Mouse (Mus musculus): ENCODE results near the gene Slc7a8.

The Slc7a8 gene

GRCm38 (mm10) chr14:54781610-54782365 is at the start of gene Slc7a8:
Slc7a8 (minus strand) TSS chr14:54781946.
- in situ Hi-C loops (cut with MboI; ENCODE audit: unreplicated experiment in 2 of 2), result loop anchor here in 1 of 2 experiments (5.0 kb wide), 1 partner anchor 64 kb away; no protein-coding TSS in a partner anchor

GRCm38 (mm10) chr14:54823716-54824115 is 42.0 kb upstream of the Slc7a8 start:
- in situ Hi-C loops (cut with MboI; ENCODE audit: unreplicated experiment in 2 of 2), result no loop called here

- in situ Hi-C loops (cut with MboI; ENCODE audit: unreplicated experiment in 2 of 2), result no loop called here
Observed at GRCm38 (mm10) chr14:54822301-54822700, 40.6 kb upstream of the Slc7a8 start.

GRCm38 (mm10) chr14:54817791-54818190 is 36.0 kb upstream of the Slc7a8 start:
- in situ Hi-C loops (cut with MboI; ENCODE audit: unreplicated experiment in 2 of 2), result no loop called here

- in situ Hi-C loops (cut with MboI; ENCODE audit: unreplicated experiment in 2 of 2), result no loop called here
Observed at GRCm38 (mm10) chr14:54815737-54816136, 34.0 kb upstream of the Slc7a8 start.

- in situ Hi-C loops (cut with MboI; ENCODE audit: unreplicated experiment in 2 of 2), result no loop called here
Observed at GRCm38 (mm10) chr14:54813991-54814390, 32.2 kb upstream of the Slc7a8 start, which contains the start of gene Rnf212b. Rnf212b (plus strand) TSS chr14:54814141.

- in situ Hi-C loops (cut with MboI; ENCODE audit: unreplicated experiment in 2 of 2), result no loop called here
Observed at GRCm38 (mm10) chr14:54809668-54810033, 27.9 kb upstream of the Slc7a8 start.

GRCm38 (mm10) chr14:54808718-54809667 is 27.2 kb upstream of the Slc7a8 start:
- in situ Hi-C loops (cut with MboI; ENCODE audit: unreplicated experiment in 2 of 2), result no loop called here

- in situ Hi-C loops (cut with MboI; ENCODE audit: unreplicated experiment in 2 of 2), result no loop called here
Observed at GRCm38 (mm10) chr14:54806124-54806523, 24.4 kb upstream of the Slc7a8 start.

GRCm38 (mm10) chr14:54802428-54802827 is 20.7 kb upstream of the Slc7a8 start:
- in situ Hi-C loops (cut with MboI; ENCODE audit: unreplicated experiment in 2 of 2), result no loop called here

- in situ Hi-C loops (cut with MboI; ENCODE audit: unreplicated experiment in 2 of 2), result no loop called here
Observed at GRCm38 (mm10) chr14:54799686-54800085, 17.9 kb upstream of the Slc7a8 start.

- in situ Hi-C loops (cut with MboI; ENCODE audit: unreplicated experiment in 2 of 2), result no loop called here
Observed at GRCm38 (mm10) chr14:54796760-54797159, 15.0 kb upstream of the Slc7a8 start.

GRCm38 (mm10) chr14:54795901-54796300 is 14.2 kb upstream of the Slc7a8 start:
- in situ Hi-C loops (cut with MboI; ENCODE audit: unreplicated experiment in 2 of 2), result no loop called here

- in situ Hi-C loops (cut with MboI; ENCODE audit: unreplicated experiment in 2 of 2), result no loop called here
Observed at GRCm38 (mm10) chr14:54793894-54794830, 12.4 kb upstream of the Slc7a8 start.

GRCm38 (mm10) chr14:54793351-54793750 is 11.6 kb upstream of the Slc7a8 start:
- in situ Hi-C loops (cut with MboI; ENCODE audit: unreplicated experiment in 2 of 2), result no loop called here

- in situ Hi-C loops (cut with MboI; ENCODE audit: unreplicated experiment in 2 of 2), result no loop called here
Observed at GRCm38 (mm10) chr14:54792166-54792565, 10.4 kb upstream of the Slc7a8 start.

- in situ Hi-C loops (cut with MboI; ENCODE audit: unreplicated experiment in 2 of 2), result loop anchor here in 1 of 2 experiments (5.0 kb wide), 1 partner anchor 71 kb away; no protein-coding TSS in a partner anchor
Observed at GRCm38 (mm10) chr14:54788231-54788630, 6.5 kb upstream of the Slc7a8 start.

- in situ Hi-C loops (cut with MboI; ENCODE audit: unreplicated experiment in 2 of 2), result loop anchor here in 1 of 2 experiments (5.0 kb wide), 1 partner anchor 70 kb away; no protein-coding TSS in a partner anchor
Observed at GRCm38 (mm10) chr14:54787226-54787625, 5.5 kb upstream of the Slc7a8 start.

GRCm38 (mm10) chr14:54786489-54786888 is 4.7 kb upstream of the Slc7a8 start:
- in situ Hi-C loops (cut with MboI; ENCODE audit: unreplicated experiment in 2 of 2), result loop anchor here in 1 of 2 experiments (5.0 kb wide), 1 partner anchor 69 kb away; no protein-coding TSS in a partner anchor

- in situ Hi-C loops (cut with MboI; ENCODE audit: unreplicated experiment in 2 of 2), result loop anchor here in 1 of 2 experiments (5.0 kb wide), 1 partner anchor 69 kb away; no protein-coding TSS in a partner anchor
Observed at GRCm38 (mm10) chr14:54785898-54786297, 4.2 kb upstream of the Slc7a8 start.
